Mouse (Mus musculus) urinary bladder, adult 18-20 months (tissue): Measurements from ENCODE around the gene Tmcc1.
"Not testable (repeated sequence)": the region's sequence is repeated elsewhere in the genome, so short reads cannot be mapped to it uniquely, and the experiment has no call there.

Experiments used
- DNase-seq, 2 experiments: peaks; one replicate each; pipeline ENCODE4 v3.0.0; 2022; ENCODE audit warnings: low spot score in 2 of 2, mixed read lengths in 2 of 2

The Tmcc1 gene

GRCm38 (mm10) chr6:116074892-116075291 is 118.4 kb downstream of the Tmcc1 start:
- no peak for DNase-seq

GRCm38 (mm10) chr6:116073610-116074009 is 119.7 kb downstream of the Tmcc1 start:
- DNase-seq, result no peak

DNA sequence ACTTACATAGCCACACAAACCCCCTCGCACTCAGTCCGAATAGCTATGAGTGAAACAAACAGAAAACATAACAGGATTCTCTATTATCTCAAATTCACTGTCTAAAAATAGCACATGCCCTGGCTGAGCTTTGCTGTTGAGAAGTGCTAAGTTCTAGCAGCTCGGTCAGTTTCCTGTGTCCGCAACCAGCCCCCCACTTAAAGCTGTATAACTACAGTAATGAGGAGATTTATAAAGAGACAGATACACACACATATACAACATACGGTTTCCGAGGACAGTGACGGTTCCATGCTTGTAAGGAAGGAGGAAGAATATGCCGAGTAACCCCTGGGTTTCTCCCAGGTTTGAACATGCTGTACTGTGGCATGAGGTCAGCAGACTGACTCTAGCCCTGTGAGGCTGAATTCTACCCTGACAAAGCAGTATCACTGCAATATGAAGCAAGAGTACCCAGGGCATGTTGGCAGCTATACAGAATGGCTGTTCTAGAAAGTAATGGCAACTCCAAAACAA is 120.5 kb downstream of the Tmcc1 start:
- no peak for DNase-seq

DNA sequence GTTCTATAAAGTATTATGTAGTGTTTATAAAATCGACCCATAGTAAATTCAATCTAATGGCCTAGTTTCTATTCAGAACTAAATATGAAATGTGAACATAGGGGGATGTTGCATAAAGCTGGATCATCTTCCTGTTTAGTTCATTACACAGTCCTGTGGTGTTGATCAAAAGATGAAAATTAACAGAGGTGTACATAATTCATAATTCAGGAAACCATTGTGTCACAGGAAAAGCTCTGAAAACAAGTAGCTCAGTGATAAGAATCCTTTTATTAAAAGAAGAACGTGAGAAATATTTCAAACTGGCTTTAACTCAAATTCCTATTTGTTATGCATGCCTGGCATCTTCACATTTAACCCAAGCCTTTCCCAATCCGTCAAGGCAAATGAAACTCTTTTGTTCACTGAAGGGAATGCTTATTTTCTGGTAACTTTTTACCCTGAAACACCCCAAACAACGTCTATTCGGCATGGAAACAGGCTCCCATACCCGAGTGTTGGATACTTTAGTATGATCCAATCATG is 121.0 kb downstream of the Tmcc1 start:
- no peak for DNase-seq

DNA sequence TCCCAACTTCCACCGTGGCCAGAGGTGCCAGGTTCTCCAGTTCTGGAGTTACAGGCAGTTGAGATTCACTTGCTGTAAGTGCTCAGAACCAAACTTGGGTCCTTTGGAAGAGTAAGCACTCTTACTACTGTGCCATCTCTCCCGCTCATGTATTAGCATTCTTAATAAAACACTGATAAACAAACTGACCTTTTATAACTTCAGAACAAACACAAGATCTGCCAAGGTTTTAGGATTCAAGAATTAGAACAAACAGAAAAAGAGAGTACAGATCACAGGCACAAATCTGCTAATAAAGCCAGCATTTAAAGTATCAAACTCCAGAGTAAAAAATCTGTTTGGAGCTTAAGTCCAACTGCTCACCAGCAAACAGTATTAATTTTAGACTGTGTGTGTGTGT is 121.5 kb downstream of the Tmcc1 start:
- no peak for DNase-seq

DNA sequence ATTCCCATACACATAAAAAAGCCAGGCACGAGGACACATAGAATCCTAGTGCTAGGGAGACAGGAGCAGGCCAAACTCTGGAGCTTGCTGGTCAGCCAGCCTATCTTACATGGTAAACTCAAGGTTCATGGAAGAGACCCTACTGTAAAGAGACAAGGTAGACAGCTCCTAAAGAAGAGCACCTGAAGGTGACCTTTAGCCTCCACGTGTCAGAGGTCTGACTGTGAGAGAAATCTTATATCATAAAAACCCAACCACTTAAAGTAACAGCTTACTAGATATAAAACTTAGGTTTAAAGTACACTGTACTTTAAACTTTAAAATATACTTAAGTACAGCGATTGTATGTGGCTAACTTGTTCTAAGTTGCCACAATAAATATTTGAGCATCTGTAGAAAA is 122.7 kb downstream of the Tmcc1 start:
- DNase-seq, result no peak

GRCm38 (mm10) chr6:116063516-116063915 is 129.8 kb downstream of the Tmcc1 start:
- no peak for DNase-seq

- not testable (repeated sequence) for DNase-seq
These were observed 133.7 kb downstream of the Tmcc1 start for GRCm38 (mm10) chr6:116059542-116059941.

DNA sequence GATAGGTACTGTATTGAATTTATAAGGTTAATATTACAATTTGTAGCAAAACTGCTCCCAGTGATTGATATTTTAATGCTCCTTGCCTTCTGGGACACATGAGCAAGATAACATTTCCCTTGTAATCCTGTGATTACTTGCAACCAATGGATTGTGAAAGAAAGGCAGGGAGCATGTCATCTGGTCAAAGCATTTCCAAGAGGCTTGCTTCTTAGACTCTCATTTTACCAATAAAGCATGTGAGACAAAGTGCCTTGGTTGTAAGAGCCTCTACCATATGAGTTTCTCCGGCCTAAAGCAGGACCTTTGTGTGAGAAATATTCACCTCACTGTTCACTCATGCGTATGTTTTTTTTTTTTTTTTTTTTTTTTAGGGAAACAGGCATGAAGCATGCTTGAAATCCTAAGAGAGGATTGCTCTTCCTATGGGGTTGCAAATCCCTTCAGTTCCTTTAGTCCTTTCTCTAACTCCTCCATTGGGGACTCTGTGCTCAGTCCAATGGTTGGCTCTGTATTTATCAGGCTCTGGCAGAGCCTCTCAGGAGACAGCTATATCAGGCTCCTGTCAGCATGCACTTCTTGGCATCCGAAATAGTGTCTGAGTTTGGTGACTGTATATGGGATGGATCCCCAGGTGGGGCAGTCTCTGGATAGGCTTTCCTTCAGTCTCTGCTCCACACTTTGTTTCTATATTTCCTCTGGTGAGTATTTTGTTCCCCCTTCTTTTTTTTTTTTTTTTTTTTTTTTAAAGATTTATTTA is 134.6 kb downstream of the Tmcc1 start:
- DNase-seq, result no peak

DNA sequence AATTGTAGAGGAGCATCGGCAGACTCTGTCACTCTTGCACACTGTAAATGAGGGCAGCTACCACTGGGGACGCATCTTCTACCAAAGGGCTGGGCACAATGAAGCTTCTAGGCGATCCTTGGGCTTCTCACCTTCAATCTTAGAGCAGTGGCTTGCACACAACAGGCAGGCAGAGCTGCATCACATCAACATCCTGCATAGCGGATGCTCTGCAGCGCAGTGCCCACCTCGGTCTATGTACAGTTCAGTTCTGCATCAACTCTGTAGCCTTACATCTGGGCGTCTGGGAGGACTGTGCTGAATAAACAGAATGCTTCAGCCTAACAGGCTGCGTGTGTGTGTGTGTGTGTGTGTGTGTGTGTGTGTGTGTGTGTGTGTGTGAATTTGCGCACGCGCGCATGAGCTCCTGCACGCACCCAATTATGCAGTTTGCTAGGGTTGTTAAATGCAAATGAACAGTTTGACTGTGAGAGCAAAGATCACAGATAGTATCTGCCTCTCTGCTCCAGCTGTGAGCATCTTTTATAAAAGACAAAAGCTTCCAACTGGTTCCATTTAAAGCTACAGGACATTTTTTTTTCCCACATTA is 136.5 kb downstream of the Tmcc1 start:
- no peak for DNase-seq

DNA sequence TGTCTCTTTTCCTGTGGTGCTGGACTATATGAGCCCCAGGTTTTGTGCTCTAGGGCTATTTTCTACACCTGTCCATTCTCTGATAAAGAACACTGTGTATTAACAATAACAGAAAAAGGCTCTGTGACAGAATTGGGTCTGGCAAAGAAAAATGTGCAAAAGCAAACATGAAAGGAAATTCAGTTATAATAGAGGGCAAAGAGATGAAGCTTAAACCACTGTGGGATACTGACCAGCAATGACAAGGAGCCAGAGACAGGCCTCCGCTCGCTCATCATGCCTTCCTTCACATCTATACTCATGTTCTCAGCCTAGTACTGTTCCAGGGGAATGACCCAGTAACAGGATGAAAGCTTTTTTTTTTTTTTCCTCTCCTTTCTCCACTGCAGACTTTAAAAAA is 137.5 kb downstream of the Tmcc1 start:
- no peak for DNase-seq

GRCm38 (mm10) chr6:116055001-116055471 is 138.2 kb downstream of the Tmcc1 start:
- no peak for DNase-seq

DNA sequence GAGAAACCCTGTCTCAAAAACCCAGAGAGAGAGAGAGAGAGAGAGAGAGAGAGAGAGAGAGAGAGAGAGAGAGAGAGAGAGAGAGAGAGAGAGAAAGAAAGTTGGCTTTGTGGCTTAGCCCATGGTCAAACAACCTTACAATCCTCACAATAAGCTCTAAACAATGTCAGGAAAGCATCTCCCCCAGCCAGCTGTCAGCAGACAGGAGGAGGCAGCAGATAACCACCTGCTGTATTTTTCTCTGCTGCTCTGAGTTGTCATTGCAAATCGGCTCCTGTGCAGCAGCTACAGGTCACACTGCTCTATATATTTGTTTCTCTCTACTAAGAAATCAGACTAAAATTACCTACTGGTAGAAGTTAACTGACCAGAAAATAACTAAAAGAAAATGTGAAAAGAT is 145.4 kb downstream of the Tmcc1 start:
- DNase-seq, result no peak

DNA sequence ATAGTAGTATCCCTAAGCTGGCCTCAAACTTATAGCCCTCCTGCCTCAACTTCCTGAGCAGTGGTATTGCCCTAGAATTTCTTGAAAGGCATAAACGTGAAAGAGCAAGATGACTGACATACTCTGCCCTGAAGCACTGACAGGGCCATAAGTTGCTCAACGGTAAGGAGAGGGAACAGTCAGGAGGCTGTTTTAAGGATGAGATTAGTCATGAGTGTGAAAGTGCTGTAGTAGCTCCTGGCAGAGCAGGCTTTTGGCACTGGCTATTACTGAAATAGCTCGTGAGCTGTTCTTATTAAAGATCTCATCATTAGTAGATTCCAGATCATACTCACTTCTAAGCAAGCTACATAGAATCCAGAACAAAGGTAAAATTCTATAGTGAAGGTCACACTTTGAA is 145.9 kb downstream of the Tmcc1 start:
- DNase-seq, result no peak

DNA sequence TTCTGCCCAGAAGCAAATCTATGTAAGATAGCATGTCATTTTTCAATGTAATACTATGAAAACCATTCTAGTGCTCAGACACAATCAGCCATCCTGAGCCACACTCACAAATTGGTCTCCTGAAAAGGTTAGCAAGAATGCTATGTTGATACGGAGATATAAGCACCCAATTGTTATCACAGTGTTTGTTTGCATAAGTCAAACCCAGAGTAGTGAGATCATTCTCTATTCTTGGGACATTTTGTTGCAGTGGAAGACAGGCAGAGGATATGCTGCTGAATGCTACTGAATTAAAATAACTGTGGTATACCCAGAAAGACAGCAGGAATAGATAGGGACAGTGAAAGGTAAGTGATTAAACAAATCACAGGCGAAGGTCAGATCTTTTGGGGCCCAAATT is 149.2 kb downstream of the Tmcc1 start:
- DNase-seq, result no peak

DNA sequence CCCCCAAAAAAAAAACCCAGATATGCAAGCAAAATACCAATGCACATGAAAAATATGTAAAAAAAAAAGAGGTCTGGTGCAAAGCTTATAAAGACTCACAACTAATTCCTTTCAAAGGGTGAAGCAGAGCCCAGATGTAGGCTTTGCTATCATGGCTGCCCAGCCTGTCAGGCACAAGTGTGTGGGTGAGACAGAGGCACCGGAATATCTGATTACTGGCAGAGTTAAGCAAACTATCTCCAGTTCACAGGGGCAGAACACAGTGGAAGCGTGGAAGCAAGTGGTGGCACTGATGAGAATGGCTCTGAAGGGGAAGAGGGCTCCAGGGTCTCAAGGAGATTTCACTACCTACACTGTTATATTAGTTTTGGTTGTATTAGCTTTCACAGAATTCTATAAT is 155.1 kb downstream of the Tmcc1 start:
- no peak for DNase-seq

DNA sequence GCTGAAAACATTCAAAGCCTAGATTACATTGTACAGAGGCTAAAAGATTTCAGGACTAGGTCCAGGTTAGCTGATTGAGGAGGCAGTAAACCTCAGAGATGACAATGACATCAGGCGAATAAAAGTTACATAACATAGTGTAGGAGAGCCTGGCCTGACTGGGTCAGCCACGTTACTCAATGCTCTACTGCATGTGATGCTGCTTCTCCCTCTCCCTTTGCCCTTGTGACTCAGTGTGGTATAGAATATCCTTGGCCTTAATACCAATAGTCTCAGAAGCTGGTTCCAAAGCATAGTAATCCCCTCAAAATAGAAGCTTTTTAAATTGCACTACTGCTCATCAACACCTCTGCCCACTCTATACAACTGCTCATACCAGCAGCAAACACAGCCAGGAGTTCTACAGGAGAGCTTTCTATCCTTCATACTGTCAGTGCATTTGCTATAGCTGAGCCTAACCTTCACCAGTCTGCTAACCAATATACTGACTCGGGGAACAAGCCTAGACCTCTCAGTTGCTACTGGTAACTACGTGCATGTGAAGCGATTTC is 155.9 kb downstream of the Tmcc1 start:
- DNase-seq, result no peak

- DNase-seq, result no peak
These were observed 156.7 kb downstream of the Tmcc1 start for GRCm38 (mm10) chr6:116036555-116036954.

- no peak for DNase-seq
These were observed 162.2 kb downstream of the Tmcc1 start for GRCm38 (mm10) chr6:116031052-116031451.

DNA sequence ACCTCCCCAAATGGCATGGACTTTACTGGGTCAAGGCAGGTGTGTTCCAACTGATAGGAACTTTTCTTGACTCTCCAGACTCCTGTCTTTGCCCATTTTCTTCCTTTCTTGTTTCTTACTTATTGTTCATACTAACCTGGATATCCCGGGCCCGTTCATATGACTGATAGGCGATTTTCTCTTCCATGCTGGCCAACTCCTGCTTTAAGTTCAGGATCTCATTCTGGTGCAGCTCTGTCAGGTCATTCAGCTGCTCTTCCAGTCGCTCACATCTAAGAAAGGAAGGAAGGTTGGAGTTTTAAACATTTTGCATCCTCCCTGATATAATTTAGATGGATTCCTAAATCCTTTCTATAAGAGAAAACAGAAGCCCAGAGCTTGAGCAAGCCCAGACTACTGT is 168.6 kb downstream of the Tmcc1 start:
- no peak for DNase-seq

DNA sequence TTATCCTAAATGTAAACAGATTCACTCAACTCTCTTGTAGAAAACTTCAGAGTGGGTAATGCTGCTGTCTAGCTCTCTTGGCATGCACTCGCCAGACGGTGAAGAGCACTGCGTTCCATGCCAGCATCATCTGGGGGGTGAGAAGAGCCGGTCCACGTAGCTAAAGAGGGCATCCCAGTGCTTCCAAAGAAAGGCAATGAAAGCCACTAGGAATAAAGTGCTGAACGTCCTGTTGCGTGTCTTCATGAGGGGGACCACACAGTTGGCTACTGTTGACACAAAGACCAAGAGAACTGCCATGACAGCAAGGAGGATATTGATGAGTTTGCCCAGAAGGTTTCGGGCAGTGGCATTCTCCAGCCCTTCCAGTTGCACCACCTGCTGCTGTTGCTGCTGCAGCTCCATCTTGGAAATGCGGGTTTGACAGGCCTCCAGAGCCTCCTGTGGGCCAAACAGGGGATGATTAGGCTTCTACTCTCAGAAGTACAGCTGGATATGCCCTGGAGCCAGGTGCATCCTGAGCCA is 171.3 kb downstream of the Tmcc1 start:
- no peak for DNase-seq

GRCm38 (mm10) chr6:116015902-116016301 is 177.4 kb downstream of the Tmcc1 start:
- no peak for DNase-seq

- DNase-seq, result no peak
These were observed 179.2 kb downstream of the Tmcc1 start for GRCm38 (mm10) chr6:116014111-116014510.
